In the genomic region with DNA sequence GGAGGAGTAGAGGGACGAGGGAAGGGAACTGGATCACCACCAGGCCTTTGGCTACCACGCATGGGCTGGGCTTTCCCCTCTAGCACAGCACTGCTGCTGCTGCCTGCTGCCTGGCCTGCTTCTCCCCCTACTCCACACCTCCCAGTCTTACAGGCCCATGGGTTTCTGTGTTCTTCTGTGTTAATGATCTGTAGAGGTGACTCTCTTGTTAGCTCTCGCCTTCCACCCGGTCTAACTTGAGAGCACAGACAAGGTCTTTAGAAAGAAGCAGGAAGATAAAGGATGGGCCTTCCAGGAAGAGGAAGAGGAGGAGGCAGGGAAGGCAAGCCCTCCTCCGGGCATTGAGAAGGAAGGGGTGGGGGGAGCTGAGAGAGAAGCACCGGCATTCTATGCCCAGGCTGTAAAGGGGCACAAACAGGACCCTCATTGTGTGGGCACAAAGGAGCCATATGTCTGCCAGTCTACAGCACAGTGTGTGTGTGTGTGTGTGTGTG, we compare ENCODE assay signal across 1 mouse cellular context.
TF ChIP-seq lines count a peak whose summit lies in the region.

No protein-coding gene starts in this region.

TF ChIP-seq in MEL, 35 proteins besides CTCF, POLR2A, EP300 and RAD21 (continued from another document):
- TF ChIP-seq E2F4 (IDR thresholded peaks at IDR 0.05; ENCODE audit: borderline replicate concordance, low read depth, low read length) (no peak), UBTF (IDR thresholded peaks at IDR 0.05; ENCODE audit: borderline replicate concordance, insufficient read depth, low read depth, low read length) (no peak), ZNF384 (IDR thresholded peaks at IDR 0.05; ENCODE audit: low read depth, low read length) (no peak), BHLHE40 (IDR thresholded peaks at IDR 0.05; ENCODE audit: borderline replicate concordance, low read depth, low read length) (no peak), NELFE (IDR thresholded peaks at IDR 0.05; ENCODE audit: low read depth, low read length) (no peak), TBP (IDR thresholded peaks at IDR 0.05; ENCODE audit: low read depth, low read length) (no peak)
TF ChIP-seq in MEL: peak in this region for 0.
